Mouse (Mus musculus): Measurements from ENCODE around the gene Kansl3. TPM values are rescaled to one million over a fixed set of nuclear protein-coding genes. Genes with fewer than 3 reads are reported as not detected.
A peak's percentile ranks its signal among the peaks of the same experiment; 100 is the strongest.

Kansl3 gene
- polyA plus RNA-seq, 1 experiment from 2014 or later: 21.3 TPM

GRCm38 (mm10) chr1:36323746-36324448, 45.1 kb downstream of the Kansl3 start:
- H3K4me1 ChIP-seq (ENCODE audit: insufficient read depth, low read depth, low read length): no peaks in the 10 kb centered on the region
- H3K27ac ChIP-seq (ENCODE audit: low read length): no peak overlapping the region
- no peak overlapping the region for H3K4me3 ChIP-seq (ENCODE audit: low read depth, low read length)
- 0 out of 2 replicates have a peak, but pooled peaks cover 9% of the 10 kb centered on the region for H3K36me3 ChIP-seq (ENCODE audit: insufficient read depth, low read length)
- DNase-seq (ENCODE audit: low spot score): peak; percentile 89
- TF ChIP-seq CTCF (IDR thresholded peaks at IDR 0.05) (peak; percentile 87), EP300 (IDR thresholded peaks at IDR 0.05) (no peak)
- no peak overlapping the region for H3K9ac ChIP-seq (replicated peaks; ENCODE audit: low read depth)
- H3K9me3 ChIP-seq (ENCODE audit: low read length): no peaks in the 10 kb centered on the region
- no peak overlapping the region for H3K4me2 ChIP-seq (replicated peaks; ENCODE audit: low read depth, low read length)
- H3K27me3 ChIP-seq (replicated peaks; ENCODE audit: insufficient read depth, low read length): no peaks in the 10 kb centered on the region
- 21% methylated on average over 8 of the region's 8 CpGs for WGBS
- peak; percentile 79 for ATAC-seq

GRCm38 (mm10) chr1:36323076-36323475, 45.9 kb downstream of the Kansl3 start:
- TF ChIP-seq CTCF (IDR thresholded peaks at IDR 0.05) (no peak), EP300 (IDR thresholded peaks at IDR 0.05) (no peak)
- DNase-seq (ENCODE audit: low spot score) (peak; percentile 33), ATAC-seq (peak; percentile 55)
- no peak overlapping the region for H3K27ac ChIP-seq (ENCODE audit: low read length)
- no peaks in the 10 kb centered on the region for H3K27me3 ChIP-seq (replicated peaks; ENCODE audit: insufficient read depth, low read length)
- H3K4me2 ChIP-seq (replicated peaks; ENCODE audit: low read depth, low read length): no peak overlapping the region
- H3K9ac ChIP-seq (replicated peaks; ENCODE audit: low read depth): no peak overlapping the region
- WGBS: 22% methylated on average over 9 of the region's 9 CpGs
- H3K4me3 ChIP-seq (ENCODE audit: low read depth, low read length): no peak overlapping the region
- H3K9me3 ChIP-seq (ENCODE audit: low read length): no peaks in the 10 kb centered on the region
- H3K4me1 ChIP-seq (ENCODE audit: insufficient read depth, low read depth, low read length): no peaks in the 10 kb centered on the region
- H3K36me3 ChIP-seq (ENCODE audit: insufficient read depth, low read length): peaks cover 14% of the 10 kb centered on the region; the same call in 1 of the 2 replicates

GRCm38 (mm10) chr1:36321829-36322573, 47.0 kb downstream of the Kansl3 start:
- DNase-seq (ENCODE audit: low spot score): no peak
- Histone ChIP-seq H3K27ac (ENCODE audit: low read length) (no peak overlapping the region), H3K27me3 (replicated peaks; ENCODE audit: insufficient read depth, low read length) (no peaks in the 10 kb centered on the region), H3K36me3 (ENCODE audit: insufficient read depth, low read length) (peaks cover 16% of the 10 kb centered on the region; the same call in 1 of the 2 replicates), H3K4me3 (ENCODE audit: low read depth, low read length) (no peak overlapping the region), H3K4me1 (ENCODE audit: insufficient read depth, low read depth, low read length) (no peaks in the 10 kb centered on the region), H3K4me2 (replicated peaks; ENCODE audit: low read depth, low read length) (no peak overlapping the region), H3K9ac (replicated peaks; ENCODE audit: low read depth) (no peak overlapping the region), H3K9me3 (ENCODE audit: low read length) (no peaks in the 10 kb centered on the region)
- ATAC-seq: no peak
- TF ChIP-seq EP300 (IDR thresholded peaks at IDR 0.05) (no peak), CTCF (IDR thresholded peaks at IDR 0.05) (peak; percentile 53)
- 63% methylated on average over 11 of the region's 11 CpGs for WGBS

GRCm38 (mm10) chr1:36321164-36321563, 47.8 kb downstream of the Kansl3 start:
- Histone ChIP-seq H3K4me2 (replicated peaks; ENCODE audit: low read depth, low read length) (no peak overlapping the region), H3K4me3 (ENCODE audit: low read depth, low read length) (no peak overlapping the region), H3K4me1 (ENCODE audit: insufficient read depth, low read depth, low read length) (no peaks in the 10 kb centered on the region), H3K9ac (replicated peaks; ENCODE audit: low read depth) (no peak overlapping the region), H3K9me3 (ENCODE audit: low read length) (no peaks in the 10 kb centered on the region), H3K36me3 (ENCODE audit: insufficient read depth, low read length) (peaks cover 23% of the 10 kb centered on the region; the same call in 1 of the 2 replicates), H3K27me3 (replicated peaks; ENCODE audit: insufficient read depth, low read length) (no peaks in the 10 kb centered on the region), H3K27ac (ENCODE audit: low read length) (no peak overlapping the region)
- TF ChIP-seq CTCF (IDR thresholded peaks at IDR 0.05): no peak
- no peak for TF ChIP-seq EP300 (IDR thresholded peaks at IDR 0.05)
- no peak for ATAC-seq
- DNase-seq (ENCODE audit: low spot score): no peak
- 74% methylated on average over 2 of the region's 2 CpGs for WGBS

GRCm38 (mm10) chr1:36315776-36316100, 53.2 kb downstream of the Kansl3 start:
- Histone ChIP-seq H3K4me3 (ENCODE audit: low read depth, low read length) (no peak overlapping the region), H3K9me3 (ENCODE audit: low read length) (no peaks in the 10 kb centered on the region), H3K4me1 (ENCODE audit: insufficient read depth, low read depth, low read length) (no peaks in the 10 kb centered on the region), H3K4me2 (replicated peaks; ENCODE audit: low read depth, low read length) (no peak overlapping the region), H3K27me3 (replicated peaks; ENCODE audit: insufficient read depth, low read length) (no peaks in the 10 kb centered on the region), H3K27ac (ENCODE audit: low read length) (no peak overlapping the region), H3K36me3 (ENCODE audit: insufficient read depth, low read length) (peaks cover 21% of the 10 kb centered on the region; the same call in 1 of the 2 replicates), H3K9ac (replicated peaks; ENCODE audit: low read depth) (no peak overlapping the region)
- WGBS: 81% methylated on average over 2 of the region's 2 CpGs
- no peak for ATAC-seq
- TF ChIP-seq CTCF (IDR thresholded peaks at IDR 0.05): no peak
- TF ChIP-seq EP300 (IDR thresholded peaks at IDR 0.05): no peak
- DNase-seq (ENCODE audit: low spot score): no peak

- ATAC-seq (no peak), DNase-seq (ENCODE audit: low spot score) (no peak)
- Histone ChIP-seq H3K4me1 (ENCODE audit: insufficient read depth, low read depth, low read length) (no peaks in the 10 kb centered on the region), H3K27me3 (replicated peaks; ENCODE audit: insufficient read depth, low read length) (no peaks in the 10 kb centered on the region), H3K4me3 (ENCODE audit: low read depth, low read length) (no peak overlapping the region), H3K9ac (replicated peaks; ENCODE audit: low read depth) (no peak overlapping the region), H3K9me3 (ENCODE audit: low read length) (no peaks in the 10 kb centered on the region), H3K27ac (ENCODE audit: low read length) (no peak overlapping the region), H3K4me2 (replicated peaks; ENCODE audit: low read depth, low read length) (no peak overlapping the region), H3K36me3 (ENCODE audit: insufficient read depth, low read length) (peaks cover 20% of the 10 kb centered on the region; the same call in 1 of the 2 replicates)
- TF ChIP-seq EP300 (IDR thresholded peaks at IDR 0.05) (no peak), CTCF (IDR thresholded peaks at IDR 0.05) (no peak)
- WGBS: 88% methylated on average over 11 of the region's 11 CpGs
These were observed 53.8 kb downstream of the Kansl3 start for GRCm38 (mm10) chr1:36314959-36315775.

All from lung, postnatal 0 days (tissue).